ENCODE assay signal across 25 mouse cellular contexts in genomic region chr2:36237557-36237956, GRCm38 (mm10). TPM values are rescaled to one million over a fixed set of nuclear protein-coding genes. Genes with fewer than 3 reads are reported as not detected.
DNase-seq lines count a peak whose midpoint lies in the region; ATAC-seq and TF ChIP-seq lines count a peak whose summit lies in the region.
"Had no signal": no experiment of that assay in that cellular context is flagged by ENCODE, and none has a peak within 500 bp of the region (broad histone marks: within the 10 kb centered on the region; RNA-seq: fewer than 3 reads in every experiment).

No protein-coding gene starts in this region.

- no peaks in the 10 kb centered on the region for H3K36me3 ChIP-seq in liver, adult 2 months (ENCODE audit: control insufficient read depth, insufficient read depth, low read length)
- peaks cover 25% of the 10 kb centered on the region for H3K36me3 ChIP-seq in liver, embryonic 12.5 days
- H3K36me3 ChIP-seq in lung, embryonic 15.5 days, result peaks cover 9% of the 10 kb centered on the region; the same call in 1 of the 2 replicates
- peaks cover 19% of the 10 kb centered on the region; the same call in 1 of the 2 replicates for H3K36me3 ChIP-seq in lung, postnatal 0 days (ENCODE audit: insufficient read depth, low read length)
- H3K36me3 ChIP-seq: embryonic facial prominence, embryonic 10.5 days; embryonic facial prominence, embryonic 12.5 days; G1E had no signal

- TF ChIP-seq EP300 in lung, postnatal 0 days (IDR thresholded peaks at IDR 0.05), result no peak

- H3K4me3 ChIP-seq in liver, adult 2 months (ENCODE audit: insufficient read depth, low read depth, low read length), result no peak overlapping the region
- no peak overlapping the region for H3K4me3 ChIP-seq in liver, embryonic 12.5 days
- no peak overlapping the region for H3K4me3 ChIP-seq in lung, embryonic 15.5 days
- H3K4me3 ChIP-seq in lung, postnatal 0 days (ENCODE audit: low read depth, low read length), result no peak overlapping the region
- H3K4me3 ChIP-seq: embryonic facial prominence, embryonic 10.5 days; embryonic facial prominence, embryonic 12.5 days; forebrain, embryonic 13.5 days had no signal

- TF ChIP-seq POLR2A in liver, adult 2 months (IDR thresholded peaks at IDR 0.05; ENCODE audit: extremely low read depth, insufficient read depth, low read length), result no peak

- no peaks in the 10 kb centered on the region for H3K79me2 ChIP-seq in liver, adult 2 months (ENCODE audit: control insufficient read depth, insufficient read depth, low read length)

- no peaks in the 10 kb centered on the region for H3K9me3 ChIP-seq in liver, embryonic 12.5 days (replicated peaks)
- no peaks in the 10 kb centered on the region for H3K9me3 ChIP-seq in lung, embryonic 15.5 days
- H3K9me3 ChIP-seq in lung, postnatal 0 days (ENCODE audit: low read length), result no peaks in the 10 kb centered on the region
- H3K9me3 ChIP-seq: embryonic facial prominence, embryonic 10.5 days; embryonic facial prominence, embryonic 12.5 days had no signal

- H3K27me3 ChIP-seq in liver, adult 2 months (ENCODE audit: control insufficient read depth, insufficient read depth, low read length), result no peaks in the 10 kb centered on the region
- H3K27me3 ChIP-seq in liver, embryonic 12.5 days (replicated peaks), result no peaks in the 10 kb centered on the region
- H3K27me3 ChIP-seq in lung, embryonic 15.5 days, result no peaks in the 10 kb centered on the region
- no peaks in the 10 kb centered on the region for H3K27me3 ChIP-seq in lung, postnatal 0 days (replicated peaks; ENCODE audit: insufficient read depth, low read length)
- H3K27me3 ChIP-seq: CH12.LX; embryonic facial prominence, embryonic 12.5 days; forebrain, embryonic 13.5 days; Patski had no signal

- TF ChIP-seq CTCF in liver, adult 2 months (IDR thresholded peaks at IDR 0.05; ENCODE audit: low read depth, low read length), result no peak
- TF ChIP-seq CTCF in lung, postnatal 0 days (IDR thresholded peaks at IDR 0.05), result no peak

- H3K4me1 ChIP-seq in liver, adult 2 months (ENCODE audit: control insufficient read depth, insufficient read depth, low read length), result 0 out of 2 replicates have a peak, but pooled peaks cover 2% of the 10 kb centered on the region
- H3K4me1 ChIP-seq in liver, embryonic 12.5 days, result peaks cover 39% of the 10 kb centered on the region
- peaks cover 39% of the 10 kb centered on the region for H3K4me1 ChIP-seq in lung, embryonic 15.5 days
- peaks cover 32% of the 10 kb centered on the region for H3K4me1 ChIP-seq in lung, postnatal 0 days (ENCODE audit: insufficient read depth, low read depth, low read length)
- H3K4me1 ChIP-seq: embryonic facial prominence, embryonic 12.5 days had no signal

- no peak overlapping the region for H3K4me2 ChIP-seq in liver, embryonic 12.5 days
- no peak overlapping the region for H3K4me2 ChIP-seq in lung, embryonic 15.5 days
- no peak overlapping the region for H3K4me2 ChIP-seq in lung, postnatal 0 days (replicated peaks; ENCODE audit: low read depth, low read length)
- H3K4me2 ChIP-seq: embryonic facial prominence, embryonic 12.5 days; forebrain, embryonic 13.5 days had no signal

- ATAC-seq in liver, embryonic 12.5 days, result no peak
- peak; percentile 3 for ATAC-seq in lung, embryonic 15.5 days (ENCODE audit: borderline replicate concordance, extremely low read depth, low FRiP score, low TSS enrichment)
- peak; percentile 30 for ATAC-seq in lung, postnatal 0 days
- ATAC-seq: activated CD4-positive, CD25-positive, alpha-beta regulatory T cell, adult 4 months; CD4-positive, CD25-positive, alpha-beta regulatory T cell, adult 4 months; forebrain, embryonic 13.5 days; Patski had no signal

- 86% methylated on average over 6 of the region's 6 CpGs for WGBS in liver, adult 2 months
- 76% methylated on average over 6 of the region's 6 CpGs for WGBS in liver, embryonic 12.5 days (ENCODE audit: insufficient replicate concordance)
- WGBS in lung, embryonic 15.5 days, result 64% methylated on average over 6 of the region's 6 CpGs
- 67% methylated on average over 6 of the region's 6 CpGs for WGBS in lung, postnatal 0 days

- 0 out of 2 replicates have a peak overlapping the region, but pooled peaks have one; percentile 13 for H3K27ac ChIP-seq in liver, adult 2 months (replicated peaks; ENCODE audit: insufficient read depth, low read depth, low read length)
- H3K27ac ChIP-seq in liver, embryonic 12.5 days, result no peak overlapping the region
- H3K27ac ChIP-seq in lung, embryonic 15.5 days, result 0 out of 2 replicates have a peak overlapping the region, but pooled peaks have one; percentile 79
- H3K27ac ChIP-seq in lung, postnatal 0 days (ENCODE audit: low read length), result peak overlapping the region; percentile 20; the same call in 1 of the 2 replicates
- H3K27ac ChIP-seq: embryonic facial prominence, embryonic 10.5 days; embryonic facial prominence, embryonic 12.5 days; forebrain, embryonic 13.5 days had no signal

- no peak overlapping the region for H3K9ac ChIP-seq in liver, adult 2 months (ENCODE audit: low read depth, low read length)
- H3K9ac ChIP-seq in liver, embryonic 12.5 days, result no peak overlapping the region
- no peak overlapping the region for H3K9ac ChIP-seq in lung, embryonic 15.5 days
- no peak overlapping the region for H3K9ac ChIP-seq in lung, postnatal 0 days (replicated peaks; ENCODE audit: low read depth)
- H3K9ac ChIP-seq: embryonic facial prominence, embryonic 12.5 days; forebrain, embryonic 13.5 days had no signal

- peak; percentile 90 for DNase-seq in heart, adult 11 months
- no peak for DNase-seq in heart, adult 18-20 months
- no peak for DNase-seq in liver, adult 2 months (ENCODE audit: extremely low read depth, low read depth, low spot score)
- no peak for DNase-seq in lung, postnatal 14 days
- no peak for DNase-seq in lung, postnatal 0 days (ENCODE audit: low spot score)
- DNase-seq in lung, postnatal 25 days (ENCODE audit: low spot score), result no peak
- DNase-seq: adrenal gland, adult 8-10 months; adrenal gland, postnatal 14 days; adrenal gland, postnatal 36 days; B cell, adult 2 months; cerebellum, adult 11-12 months; cerebellum, adult 2 months; cerebellum, adult 9-10 months; cerebellum, postnatal 10 days; cerebellum, postnatal 25 days had no signal

RNA-seq across cellular contexts. Expression of gene Ptgs1, which starts 7.3 kb away (rescaled TPM):
- 10 to 100 TPM; 12.4 to 16.1 TPM for total RNA-seq in heart, adult 18-20 months (2021)
- 12.4 and 14.4 TPM in 2 replicates for total RNA-seq in liver, adult 2 months (2014; rRNA removed)
- 7.3 and 10.9 TPM in 2 replicates for polyA plus RNA-seq in liver, adult 2 months (2012; rRNA removed)
- polyA plus RNA-seq in liver, embryonic 12.5 days (2016; fragmentation: Nextera tagmentation; extraction: Ambion mirVana), result 21.1 and 21.4 TPM in 2 replicates
- polyA plus RNA-seq in lung, embryonic 15.5 days (2015; fragmentation: Nextera tagmentation; extraction: Ambion mirVana), result 48.9 and 54.9 TPM in 2 replicates
- 111 and 116 TPM in 2 replicates for polyA plus RNA-seq in lung, postnatal 0 days (2015; fragmentation: Nextera tagmentation; extraction: Ambion mirVana)
